Comparison of ENCODE assay signal across 8 mouse cellular contexts in the genomic region with DNA sequence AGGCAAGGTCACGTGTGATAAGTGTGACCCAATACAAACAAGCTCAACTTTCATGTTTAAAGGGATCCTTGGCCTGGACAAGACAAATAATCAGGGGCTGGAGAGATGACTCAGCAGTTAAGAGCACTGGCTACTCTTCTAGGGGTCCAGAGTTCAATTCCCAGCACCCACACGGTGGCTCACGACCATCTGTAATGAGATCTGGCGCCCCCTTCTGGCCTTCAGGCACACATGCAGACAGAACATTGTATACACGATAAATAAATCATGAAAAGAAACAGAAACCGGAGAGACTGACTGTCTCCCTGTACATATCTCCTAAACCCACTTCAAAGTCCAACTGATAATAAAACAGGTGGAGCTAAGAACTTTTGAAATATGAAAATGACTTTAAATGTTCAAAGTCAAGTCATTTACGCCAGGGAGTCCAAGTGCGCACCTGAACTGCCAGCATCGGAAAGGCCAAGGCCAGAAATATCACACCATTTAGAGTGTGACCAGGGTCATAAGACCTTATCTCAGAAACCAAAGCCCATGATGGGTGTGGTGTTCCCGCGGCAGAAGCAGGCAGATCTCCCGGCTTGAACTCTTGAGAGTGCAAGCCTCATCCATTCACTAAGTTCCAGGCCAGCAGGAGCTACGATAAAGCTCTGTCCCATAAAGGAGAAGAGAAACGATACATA. TPM values are rescaled to one million over a fixed set of nuclear protein-coding genes. Genes with fewer than 3 reads are reported as not detected.
DNase-seq lines count a peak whose midpoint lies in the region; ATAC-seq and TF ChIP-seq lines count a peak whose summit lies in the region.

No protein-coding gene starts in this region.

- 64% methylated on average over 14 of the region's 14 CpGs for WGBS in kidney, adult 2 months
- WGBS in forebrain, postnatal 0 days, result 68% methylated on average over 14 of the region's 14 CpGs

- peak; percentile 55 for TF ChIP-seq CTCF in kidney, adult 2 months (conservative IDR thresholded peaks at IDR 0.05; ENCODE audit: insufficient read depth, insufficient read length, low read depth, low read length)
- peak; percentile 52 for TF ChIP-seq CTCF in forebrain, postnatal 0 days (IDR thresholded peaks at IDR 0.05; ENCODE audit: low read depth)

- no peak for TF ChIP-seq POLR2A in kidney, adult 2 months (IDR thresholded peaks at IDR 0.05; ENCODE audit: low read depth, low read length)

- no peaks in the 10 kb centered on the region for H3K27me3 ChIP-seq in kidney, adult 2 months (replicated peaks; ENCODE audit: control insufficient read depth, insufficient read depth, low read length)
- H3K27me3 ChIP-seq in forebrain, postnatal 0 days (ENCODE audit: insufficient read depth, low read length), result no peaks in the 10 kb centered on the region

- no peak for ATAC-seq in forebrain, postnatal 0 days
- ATAC-seq in megakaryocyte progenitor cell, adult 5-6 weeks (replicated peaks; ENCODE audit: poor library complexity), result 0 out of 2 replicates have a peak, but pooled peaks have one; percentile 25

- DNase-seq in kidney, adult 2 months, result peak; percentile 39
- DNase-seq in kidney, adult 8-10 months, result no peak
- DNase-seq in ES-CJ7 (ENCODE audit: low read depth, low spot score), result peak; percentile 90
- no peak for DNase-seq in forebrain, postnatal 0 days
- no peak for DNase-seq in left cerebral cortex, adult 18-20 months (ENCODE audit: low spot score in 2 of 2)
- DNase-seq in ovary, postnatal 36 days (ENCODE audit: low spot score), result no peak
- DNase-seq in cerebellum, adult 8-10 months, result no peak

- H3K4me1 ChIP-seq in kidney, adult 2 months (ENCODE audit: control insufficient read depth, insufficient read depth, low read length), result peaks cover 4% of the 10 kb centered on the region; the same call in 1 of the 2 replicates
- 0 out of 2 replicates have a peak, but pooled peaks cover 6% of the 10 kb centered on the region for H3K4me1 ChIP-seq in forebrain, postnatal 0 days (ENCODE audit: insufficient read depth)

- H3K4me3 ChIP-seq in kidney, adult 2 months (ENCODE audit: insufficient read depth, low read depth, low read length), result peak overlapping the region; percentile 95; the same call in 1 of the 2 replicates
- H3K4me3 ChIP-seq in forebrain, postnatal 0 days (ENCODE audit: low read depth, low read length), result peak overlapping the region; percentile 85

- peaks cover 2% of the 10 kb centered on the region; the same call in 1 of the 2 replicates for H3K36me3 ChIP-seq in kidney, adult 2 months (ENCODE audit: control insufficient read depth, insufficient read depth, low read length)
- H3K36me3 ChIP-seq in forebrain, postnatal 0 days (ENCODE audit: insufficient read depth), result peaks cover 34% of the 10 kb centered on the region

- no peak overlapping the region for H3K27ac ChIP-seq in kidney, adult 2 months (ENCODE audit: insufficient read depth, low read depth, low read length)
- H3K27ac ChIP-seq in forebrain, postnatal 0 days (ENCODE audit: low read depth, low read length), result 0 out of 2 replicates have a peak overlapping the region, but pooled peaks have one; percentile 86

- peak overlapping the region; percentile 91 for H3K9ac ChIP-seq in forebrain, postnatal 0 days

- H3K9me3 ChIP-seq in forebrain, postnatal 0 days (ENCODE audit: low read length), result no peaks in the 10 kb centered on the region

- peak overlapping the region; percentile 71 for H3K4me2 ChIP-seq in forebrain, postnatal 0 days (ENCODE audit: low read depth)

RNA-seq across cellular contexts. Expression of a gene that starts 5.2 kb away (rescaled TPM):
- 87.5 and 91.1 TPM in 2 replicates for polyA plus RNA-seq in kidney, adult 2 months (2012; rRNA removed)
- total RNA-seq in forebrain, postnatal 0 days (2014; rRNA removed), result 92.2 and 96.0 TPM in 2 replicates
- 143 and 158 TPM in 2 replicates for polyA plus RNA-seq in forebrain, postnatal 0 days (2015; fragmentation: Nextera tagmentation; extraction: Ambion mirVana)
- 46.9 and 49.3 TPM in 2 replicates for total RNA-seq in megakaryocyte progenitor cell, adult 5-6 weeks (2015)
- 27.9 and 33.0 TPM in 2 replicates for total RNA-seq in megakaryocyte progenitor cell, adult 5-6 weeks (2017)
- 10 to 100 TPM; 82.7 to 89.4 TPM for total RNA-seq in left cerebral cortex, adult 18-20 months (2021)

RNA-seq across cellular contexts. Expression of a gene that starts 22.8 kb away (rescaled TPM):
- 0.08 and 0.24 TPM in 2 replicates for polyA plus RNA-seq in kidney, adult 2 months (2012; rRNA removed)
- total RNA-seq in forebrain, postnatal 0 days (2014; rRNA removed), result not detected in 2 replicates
- not detected in 2 replicates for polyA plus RNA-seq in forebrain, postnatal 0 days (2015; fragmentation: Nextera tagmentation; extraction: Ambion mirVana)
- total RNA-seq in megakaryocyte progenitor cell, adult 5-6 weeks (2015), result not detected in 2 replicates
- 0.07 TPM in 1 of 2 replicates, not detected in the other for total RNA-seq in megakaryocyte progenitor cell, adult 5-6 weeks (2017)
- under 1 TPM in 1 of 2 experiments, not detected in 1; 0.05 TPM for total RNA-seq in left cerebral cortex, adult 18-20 months (2021)

RNA-seq across cellular contexts. Expression of a gene that starts 41.9 kb away (rescaled TPM):
- 9.9 and 12.0 TPM in 2 replicates for polyA plus RNA-seq in kidney, adult 2 months (2012; rRNA removed)
- 12.7 and 13.8 TPM in 2 replicates for total RNA-seq in forebrain, postnatal 0 days (2014; rRNA removed)
- 8.7 and 10.2 TPM in 2 replicates for polyA plus RNA-seq in forebrain, postnatal 0 days (2015; fragmentation: Nextera tagmentation; extraction: Ambion mirVana)
- 7.6 and 15.5 TPM in 2 replicates for total RNA-seq in megakaryocyte progenitor cell, adult 5-6 weeks (2015)
- 6.7 and 26.1 TPM in 2 replicates for total RNA-seq in megakaryocyte progenitor cell, adult 5-6 weeks (2017)
- total RNA-seq in left cerebral cortex, adult 18-20 months (2021), result 1 to 10 TPM; 7.9 to 9.9 TPM

RNA-seq across cellular contexts. Expression of a gene that starts 54.9 kb away (rescaled TPM):
- 195 and 211 TPM in 2 replicates for polyA plus RNA-seq in kidney, adult 2 months (2012; rRNA removed)
- 88.0 and 127 TPM in 2 replicates for total RNA-seq in forebrain, postnatal 0 days (2014; rRNA removed)
- polyA plus RNA-seq in forebrain, postnatal 0 days (2015; fragmentation: Nextera tagmentation; extraction: Ambion mirVana), result 50.6 and 68.5 TPM in 2 replicates
- total RNA-seq in megakaryocyte progenitor cell, adult 5-6 weeks (2015), result 74.1 and 75.9 TPM in 2 replicates
- 71.7 and 76.0 TPM in 2 replicates for total RNA-seq in megakaryocyte progenitor cell, adult 5-6 weeks (2017)
- 10 to 100 TPM; 27.5 to 32.6 TPM for total RNA-seq in left cerebral cortex, adult 18-20 months (2021)

Comparison
In these comparisons a context has a peak if more than half of its experiments do, and no peak if none do; other contexts are left out.
1. DNase-seq: peak in kidney, adult 2 months (single experiment) and ES-CJ7 (single experiment); none in kidney, adult 8-10 months (0 of 2), forebrain, postnatal 0 days (single experiment), left cerebral cortex, adult 18-20 months (0 of 2), ovary, postnatal 36 days (single experiment) and cerebellum, adult 8-10 months (single experiment).